Mouse (Mus musculus) thymus, adult 2 months (tissue): ENCODE results near the gene Acacb. TPM values are rescaled to one million over a fixed set of nuclear protein-coding genes. Genes with fewer than 3 reads are reported as not detected.

Experiments
- DNase-seq: peaks from one replicate; pipeline ENCODE4 v3.0.0; 2021
- H3K27ac ChIP-seq: fragments of 200-500 bp; 2 replicates; pipeline ENCODE4 v1.5.1; 2012; ENCODE audit warnings: low read length, control low read depth; ENCODE audit not compliant: control insufficient read depth, insufficient read depth
- H3K27me3 ChIP-seq: fragments of 200-500 bp; 2 replicates; pipeline ENCODE4 v1.6.1; 2012; ENCODE audit warnings: mild to moderate bottlenecking, low read length, moderate library complexity, mixed read lengths; ENCODE audit not compliant: control insufficient read depth, insufficient read depth
- H3K36me3 ChIP-seq: fragments of 200-500 bp; 2 replicates; pipeline ENCODE4 v1.6.1; 2012; ENCODE audit warnings: mild to moderate bottlenecking, low read length, moderate library complexity; ENCODE audit not compliant: control insufficient read depth, insufficient read depth
- H3K4me1 ChIP-seq: fragments of 200-500 bp; replicated peaks from 2 replicates; pipeline ENCODE4 v1.6.1; 2012; ENCODE audit warnings: low read length; ENCODE audit not compliant: control insufficient read depth, insufficient read depth
- H3K4me3 ChIP-seq: fragments of 200-500 bp; 2 replicates; pipeline ENCODE4 v1.5.1; 2012; ENCODE audit warnings: mild to moderate bottlenecking, low read length, control low read depth, moderate library complexity; ENCODE audit not compliant: control insufficient read depth, insufficient read depth
- CTCF ChIP-seq: fragments of 200-500 bp; IDR thresholded peaks from 2 replicates; pipeline ENCODE4 v1.5.1; 2012; ENCODE audit warnings: mild to moderate bottlenecking, control low read depth, low read length, moderate library complexity, borderline replicate concordance; ENCODE audit not compliant: control insufficient read depth, poor library complexity, insufficient read depth; ENCODE audit errors: extremely low read depth
- POLR2A ChIP-seq: fragments of 200-500 bp; IDR thresholded peaks from 2 replicates; pipeline ENCODE4 v1.6.1; 2012; ENCODE audit warnings: mild to moderate bottlenecking, low read length, control low read depth, moderate library complexity; ENCODE audit not compliant: control insufficient read depth, poor library complexity, insufficient read depth; ENCODE audit errors: extremely low read depth
- WGBS: fragments of 180-500 bp; shearing (Covaris S2); methylation state at CpG from one replicate; pipeline ENCODE4 v1.1.7; 2018; 5-methylcytosine and 5-hydroxymethylcytosine counted together
- polyA plus RNA-seq: library from polyadenylated mRNA; depleted of rRNA; stranded (reverse); fragments of >200 nt; gene quantifications from 2 replicates; pipeline ENCODE4 v1.2.3, GENCODE M21; 2012; rRNA removed

The Acacb gene
- polyA plus RNA-seq, 1 experiment: 20.1 TPM

DNA sequence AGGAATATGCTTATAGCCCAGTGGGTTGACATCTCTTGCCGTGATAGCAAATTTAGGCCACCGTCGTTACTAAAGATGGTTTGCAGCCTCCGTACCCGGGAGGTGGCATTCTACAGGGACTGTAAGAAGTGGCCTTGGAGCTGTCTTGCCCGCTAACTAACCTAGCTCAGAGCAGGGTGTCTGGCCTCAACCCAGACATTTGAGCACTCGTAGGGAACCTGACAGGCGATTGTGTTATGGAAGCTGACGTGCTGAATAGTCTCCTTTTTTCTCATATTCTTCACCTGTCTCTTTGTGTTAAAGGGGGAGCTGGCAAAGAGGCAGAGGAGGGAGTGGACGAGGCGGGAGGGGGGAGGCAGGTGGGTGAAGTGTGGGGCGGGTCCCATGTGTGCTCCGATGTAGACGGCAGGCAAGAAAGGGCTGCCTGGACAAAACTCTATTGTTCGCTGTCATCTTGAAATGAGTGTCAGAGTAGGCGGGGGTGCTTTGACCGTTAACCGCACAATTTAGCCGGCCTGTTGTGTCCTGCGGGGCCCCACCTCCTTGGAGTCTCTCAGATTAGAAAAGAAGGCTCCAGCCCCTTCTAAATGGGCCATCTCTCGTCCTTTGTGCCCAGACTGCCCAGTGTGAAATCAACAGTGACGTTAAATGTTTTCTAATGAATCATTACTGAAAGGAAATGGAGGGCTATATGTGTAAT lies 153.0 kb downstream of the Acacb start:
- TF ChIP-seq POLR2A (no peak), CTCF (no peak)
- H3K27ac ChIP-seq: no peak overlapping the region
- no peaks in the 10 kb centered on the region for H3K4me1 ChIP-seq
- DNase-seq: no peak
- no peaks in the 10 kb centered on the region for H3K36me3 ChIP-seq
- H3K4me3 ChIP-seq: no peak overlapping the region
- H3K27me3 ChIP-seq: no peaks in the 10 kb centered on the region
- 92% methylated on average over 22 of the region's 22 CpGs for WGBS

DNA sequence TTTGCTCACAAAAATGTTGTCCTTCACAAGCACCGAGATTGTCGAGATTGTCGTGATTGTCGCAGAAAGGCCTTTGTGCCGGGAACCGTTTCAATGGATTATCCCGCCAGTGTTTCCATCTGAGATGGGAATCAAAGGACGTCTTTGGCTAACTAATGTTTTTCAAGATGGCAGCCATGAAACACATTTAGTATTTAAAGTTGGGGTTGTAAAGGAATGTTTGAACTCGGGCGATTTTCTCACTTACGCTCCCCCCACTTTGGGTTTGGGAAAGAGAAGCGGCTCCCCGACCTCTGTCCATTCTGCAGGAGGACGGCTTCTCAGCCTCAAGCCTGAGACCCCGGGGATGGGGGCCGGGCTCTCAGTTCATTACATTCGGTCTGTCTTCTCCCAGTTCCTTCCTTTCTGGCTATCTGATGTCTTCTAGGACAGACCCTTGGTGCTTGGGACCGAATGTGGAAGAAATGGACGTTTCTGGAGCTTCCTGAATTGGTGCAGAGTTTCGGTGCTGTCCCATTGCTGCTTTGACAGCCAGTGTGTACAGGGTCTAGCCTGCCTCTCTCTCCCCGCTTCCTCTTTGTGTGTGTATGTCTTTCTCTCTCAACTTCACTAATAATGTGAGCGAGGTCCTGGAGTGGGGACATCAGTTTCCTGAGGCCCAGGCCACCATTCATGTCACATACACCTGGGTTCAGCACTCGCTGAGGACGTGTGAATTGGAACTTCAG lies 153.7 kb downstream of the Acacb start:
- 82% methylated on average over 24 of the region's 24 CpGs for WGBS

More for the DNA sequence above, 153.7 kb downstream of the Acacb start:
- Histone ChIP-seq H3K4me3 (no peak overlapping the region), H3K27ac (no peak overlapping the region), H3K27me3 (no peaks in the 10 kb centered on the region), H3K4me1 (no peaks in the 10 kb centered on the region), H3K36me3 (no peaks in the 10 kb centered on the region)
- TF ChIP-seq CTCF (no peak), POLR2A (no peak)
- DNase-seq: no peak

Other genes starting within 250 kb of the Acacb start
- 67.8 and 78.3 TPM in 2 replicates for gene Coro1c, start 237.8 kb upstream of the Acacb start, polyA plus RNA-seq
- gene Ssh1, start 152.6 kb upstream of the Acacb start, polyA plus RNA-seq: 10.7 and 11.6 TPM in 2 replicates
- gene Dao, start 142.8 kb upstream of the Acacb start, polyA plus RNA-seq: 0.11 and 0.36 TPM in 2 replicates
- gene Usp30, start 81.1 kb upstream of the Acacb start, polyA plus RNA-seq: 25.2 and 26.8 TPM in 2 replicates
- gene Svop, start 55.0 kb upstream of the Acacb start, polyA plus RNA-seq: 0.05 TPM in 1 of 2 replicates, not detected in the other
- 10.5 and 14.5 TPM in 2 replicates for gene Alkbh2, start 18.3 kb upstream of the Acacb start, polyA plus RNA-seq
- gene Ung, start 16.1 kb upstream of the Acacb start, polyA plus RNA-seq: 21.7 and 28.9 TPM in 2 replicates
- gene Foxn4, start 127.3 kb downstream of the Acacb start, polyA plus RNA-seq: 0.20 and 0.26 TPM in 2 replicates
- gene Myo1h, start 142.6 kb downstream of the Acacb start, polyA plus RNA-seq: 0.69 and 0.80 TPM in 2 replicates
- 76.3 and 87.7 TPM in 2 replicates for gene Kctd10, start 234.0 kb downstream of the Acacb start, polyA plus RNA-seq
- gene Ube3b, start 234.1 kb downstream of the Acacb start, polyA plus RNA-seq: 123 and 133 TPM in 2 replicates